Mouse (Mus musculus) adipocyte (in vitro differentiated cells): ENCODE measurements around the gene Gm3424.
"Not testable (repeated sequence)": the region's sequence is repeated elsewhere in the genome, so short reads cannot be mapped to it uniquely, and the experiment has no call there.

Experiments used
- DNase-seq: peaks from one replicate; pipeline ENCODE4 v3.0.0-alpha.2; 2016; ENCODE audit warnings: low spot score

The Gm3424 gene

DNA sequence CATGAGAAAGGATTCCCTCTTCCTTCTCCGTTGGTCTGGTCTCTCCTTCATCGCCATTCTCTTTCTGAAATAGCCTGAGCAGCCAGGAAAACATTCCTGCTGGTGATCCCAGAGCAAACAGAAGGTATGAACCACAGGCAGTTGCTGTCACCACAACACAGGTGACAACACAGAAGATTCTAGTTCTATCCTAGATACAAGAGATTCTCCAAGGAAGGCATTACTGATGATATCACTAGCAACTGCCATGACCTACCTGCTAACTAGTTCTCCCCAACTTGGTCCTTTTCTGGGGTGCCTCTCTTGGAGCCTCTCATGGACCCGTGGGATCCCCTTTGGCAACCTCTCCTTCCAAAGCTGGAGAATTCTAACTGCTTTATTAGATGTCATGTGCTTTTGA is at the start of gene Gm3424:
Gm3424 (minus strand) TSS at position 101 of the 400 bp plus-strand sequence.
- DNase-seq = not testable (repeated sequence)

DNA sequence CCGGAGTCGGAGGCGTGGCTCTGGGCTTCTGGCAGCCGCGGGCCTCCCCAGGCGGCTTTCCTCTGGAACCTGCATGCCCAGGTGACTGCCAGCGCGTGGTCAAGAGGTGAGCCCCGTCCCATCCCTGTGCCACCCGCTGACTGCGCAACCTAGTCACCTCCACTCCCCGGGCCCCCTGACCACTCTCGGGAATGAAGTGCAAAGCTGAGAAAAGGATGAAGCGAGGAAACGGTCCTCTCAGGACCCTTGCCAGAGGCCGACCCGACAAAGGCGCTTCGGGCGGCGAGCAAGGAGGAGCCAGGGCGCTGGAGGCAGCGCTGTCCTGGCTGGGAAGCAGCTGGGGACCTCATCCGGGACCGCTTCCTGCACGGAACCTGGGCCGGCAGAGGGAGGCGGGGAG is 49.7 kb upstream of the Gm3424 start:
- not testable (repeated sequence) for DNase-seq

DNA sequence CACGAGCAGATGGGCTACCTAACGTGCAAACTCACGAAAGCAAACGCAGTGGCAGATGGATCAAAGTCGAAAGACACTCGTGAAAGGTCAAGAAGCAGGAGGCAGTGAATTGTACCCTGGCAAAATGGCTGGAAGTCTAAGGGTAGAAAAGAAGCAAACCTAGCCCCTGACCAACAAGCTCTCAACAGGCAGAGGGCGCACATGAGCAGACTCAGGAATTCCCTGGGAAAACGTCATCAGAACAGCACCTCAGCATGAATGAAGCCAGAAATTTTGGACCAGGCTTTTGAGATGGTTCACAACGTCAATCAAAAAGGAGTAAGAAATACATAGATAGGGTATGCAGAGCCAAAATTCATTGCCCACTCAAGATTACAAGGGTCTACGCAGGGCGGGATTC is 49.0 kb upstream of the Gm3424 start:
- not testable (repeated sequence) for DNase-seq

DNA sequence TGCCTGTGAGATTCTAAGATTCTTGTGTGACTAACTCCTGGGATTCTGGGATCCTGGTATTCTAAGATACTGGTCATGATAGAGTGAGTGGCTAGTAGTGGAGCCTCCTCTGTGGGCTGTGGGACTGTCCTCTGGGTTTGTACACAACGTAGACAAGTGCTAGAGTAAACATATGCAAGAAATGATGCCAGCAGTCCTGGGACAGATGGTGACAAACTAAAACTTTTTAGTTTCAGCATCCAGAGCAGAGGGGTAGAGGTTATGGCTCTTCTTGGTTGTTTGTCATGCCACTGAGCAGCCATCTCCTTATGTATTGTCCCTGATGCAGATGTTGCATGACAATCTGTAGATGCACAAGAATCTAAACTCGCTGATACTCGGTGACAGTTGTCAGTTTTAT is 25.8 kb upstream of the Gm3424 start:
- DNase-seq = not testable (repeated sequence)

DNA sequence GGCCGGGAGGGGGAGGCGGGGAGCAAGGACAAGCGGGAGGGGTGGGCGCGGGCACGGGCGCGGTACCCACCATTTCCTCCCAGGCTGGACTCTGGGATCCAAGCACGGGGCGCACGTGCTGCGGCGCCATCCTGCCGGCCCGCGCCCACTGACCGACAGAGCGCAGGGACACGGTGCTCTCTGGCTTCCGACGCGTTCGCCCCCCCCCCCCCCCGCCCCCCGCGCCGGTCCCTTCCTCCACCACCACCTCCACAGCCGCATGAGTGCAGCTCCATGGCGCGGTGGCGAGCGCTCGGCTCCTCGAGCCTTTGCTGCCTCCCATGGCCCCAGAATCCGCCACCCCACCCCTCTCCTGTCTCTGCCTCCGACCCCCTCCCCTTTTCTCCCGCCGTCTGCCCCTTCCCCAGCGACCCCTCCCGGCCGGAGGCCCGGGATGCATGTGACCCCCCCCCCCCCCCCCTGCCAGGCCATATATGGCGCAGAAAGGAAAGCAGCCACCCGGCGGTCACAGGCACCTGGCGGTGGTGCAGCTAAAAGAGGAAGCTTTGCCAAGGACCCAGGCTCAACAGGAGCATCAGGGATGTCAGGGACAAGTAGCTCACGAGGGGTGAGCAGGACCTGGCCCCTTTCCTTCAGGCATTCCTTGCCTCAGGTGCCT is 17.3 kb downstream of the Gm3424 start:
- DNase-seq = not testable (repeated sequence)

DNA sequence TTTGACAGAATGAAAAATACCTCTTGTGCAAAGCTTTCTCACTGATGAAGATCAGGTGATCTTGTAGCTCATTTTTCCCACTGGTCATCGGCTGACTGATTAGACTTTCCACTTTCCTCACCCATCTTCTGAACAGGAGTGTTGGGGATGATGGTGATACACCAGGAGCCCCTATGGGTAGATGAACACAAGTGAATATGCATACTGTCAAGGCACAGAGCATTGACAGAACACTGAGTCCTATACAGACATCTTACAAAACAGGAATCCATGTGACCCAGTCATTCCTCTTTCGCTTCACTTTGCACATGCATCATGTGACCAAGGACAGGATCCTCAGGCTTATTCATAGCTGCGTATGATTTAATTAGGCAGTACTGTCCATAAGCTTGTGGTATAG is 22.2 kb downstream of the Gm3424 start, which contains the start of gene Gm3383:
Gm3383 (minus strand) TSS at position 101 of the 400 bp plus-strand sequence.
- DNase-seq = not testable (repeated sequence)
